Mouse (Mus musculus) embryo, embryonic 10.5 days (tissue): Measurements from ENCODE around the gene Arvcf.
A peak's percentile ranks its signal among the peaks of the same experiment; 100 is the strongest.

Experiments used
- DNase-seq: peaks from one replicate; pipeline ENCODE4 v3.0.0-alpha.2; 2015; ENCODE audit warnings: low spot score

The Arvcf gene

GRCm38 (mm10) chr16:18411026-18411649 is 63.2 kb downstream of the Arvcf start:
- no peak for DNase-seq

GRCm38 (mm10) chr16:18411802-18412476 is 64.0 kb downstream of the Arvcf start:
- no peak for DNase-seq

- DNase-seq, result no peak
These were observed 65.2 kb downstream of the Arvcf start for GRCm38 (mm10) chr16:18413032-18413816.

- DNase-seq, result no peak
These were observed 68.2 kb downstream of the Arvcf start for GRCm38 (mm10) chr16:18416094-18416761.

GRCm38 (mm10) chr16:18416837-18417236 is 68.9 kb downstream of the Arvcf start:
- no peak for DNase-seq

GRCm38 (mm10) chr16:18417491-18417890 is 69.5 kb downstream of the Arvcf start:
- DNase-seq, result no peak

GRCm38 (mm10) chr16:18418756-18419602 is 71.0 kb downstream of the Arvcf start:
- no peak for DNase-seq

GRCm38 (mm10) chr16:18419603-18420026 is 71.6 kb downstream of the Arvcf start:
- DNase-seq, result no peak

GRCm38 (mm10) chr16:18420571-18420970 is 72.6 kb downstream of the Arvcf start:
- DNase-seq, result no peak

- DNase-seq, result no peak
These were observed 75.4 kb downstream of the Arvcf start for GRCm38 (mm10) chr16:18423203-18423914.

- DNase-seq, result no peak
These were observed 75.9 kb downstream of the Arvcf start for GRCm38 (mm10) chr16:18423915-18424265.

- DNase-seq, result peak; percentile 26
These were observed 76.5 kb downstream of the Arvcf start for GRCm38 (mm10) chr16:18424364-18425045.

GRCm38 (mm10) chr16:18425475-18426214 is 77.7 kb downstream of the Arvcf start:
- DNase-seq, result peak; percentile 42

- DNase-seq, result peak; percentile 75
These were observed 78.3 kb downstream of the Arvcf start, which contains the start of gene Txnrd2 for GRCm38 (mm10) chr16:18426215-18426791. Gene Txnrd2 (plus strand): TSS chr16:18426384.

GRCm38 (mm10) chr16:18426802-18427280 is 78.9 kb downstream of the Arvcf start, which contains the start of gene Comt:
Gene Comt (minus strand): TSS chr16:18426852.
- no peak for DNase-seq

- no peak for DNase-seq
These were observed 80.1 kb downstream of the Arvcf start for GRCm38 (mm10) chr16:18428011-18428515.

GRCm38 (mm10) chr16:18428516-18429042 is 80.6 kb downstream of the Arvcf start:
- no peak for DNase-seq

GRCm38 (mm10) chr16:18429641-18430040 is 81.7 kb downstream of the Arvcf start:
- DNase-seq, result no peak
